Mouse (Mus musculus) embryonic facial prominence, embryonic 15.5 days (tissue): ENCODE measurements at regions not wholly inside any gene's neighbourhood (a gene's known extent, or its start where the extent isn't known, plus 50 kb on each side); places are given as distances from the start of the nearest gene placed in this dataset.

Experiments
- ATAC-seq: fragments of 200-750 bp; cut with Nextera tagmentation; 2 replicates; pipeline ENCODE4 v1.8.0; 2017; ENCODE audit warnings: low read depth, moderate TSS enrichment; ENCODE audit not compliant: insufficient number of reproducible peaks, low FRiP score, low TSS enrichment
- H3K27ac ChIP-seq: fragments of 300-500 bp; sonication (generic); replicated peaks from 2 replicates; pipeline ENCODE4 v1.5.1; 2015; ENCODE audit warnings: mild to moderate bottlenecking, inconsistent platforms
- H3K27me3 ChIP-seq: fragments of 300-500 bp; sonication (generic); 2 replicates; pipeline ENCODE4 v1.6.1; 2015; ENCODE audit warnings: inconsistent platforms
- H3K36me3 ChIP-seq: fragments of 300-500 bp; sonication (generic); 2 replicates; pipeline ENCODE4 v1.6.1; 2015; ENCODE audit warnings: mild to moderate bottlenecking, inconsistent platforms
- H3K4me1 ChIP-seq: fragments of 300-500 bp; sonication (generic); 2 replicates; pipeline ENCODE4 v1.6.1; 2015; ENCODE audit warnings: inconsistent platforms
- H3K4me2 ChIP-seq: fragments of 300-500 bp; sonication (generic); replicated peaks from 2 replicates; pipeline ENCODE4 v1.6.1; 2015; ENCODE audit warnings: mild to moderate bottlenecking, inconsistent platforms
- H3K4me3 ChIP-seq: fragments of 300-500 bp; sonication (generic); replicated peaks from 2 replicates; pipeline ENCODE4 v1.5.1; 2015; ENCODE audit warnings: mild to moderate bottlenecking, inconsistent platforms
- H3K9ac ChIP-seq: fragments of 300-500 bp; sonication (generic); 2 replicates; pipeline ENCODE4 v1.6.1; 2015; ENCODE audit warnings: inconsistent platforms
- H3K9me3 ChIP-seq: fragments of 300-500 bp; sonication (generic); replicated peaks from 2 replicates; pipeline ENCODE4 v1.6.1; 2016; ENCODE audit warnings: inconsistent platforms
- WGBS: fragments of 180-500 bp; shearing (Covaris S2); methylation state at CpG from one replicate; pipeline ENCODE4 v1.1.7; 2015; 5-methylcytosine and 5-hydroxymethylcytosine counted together

DNA sequence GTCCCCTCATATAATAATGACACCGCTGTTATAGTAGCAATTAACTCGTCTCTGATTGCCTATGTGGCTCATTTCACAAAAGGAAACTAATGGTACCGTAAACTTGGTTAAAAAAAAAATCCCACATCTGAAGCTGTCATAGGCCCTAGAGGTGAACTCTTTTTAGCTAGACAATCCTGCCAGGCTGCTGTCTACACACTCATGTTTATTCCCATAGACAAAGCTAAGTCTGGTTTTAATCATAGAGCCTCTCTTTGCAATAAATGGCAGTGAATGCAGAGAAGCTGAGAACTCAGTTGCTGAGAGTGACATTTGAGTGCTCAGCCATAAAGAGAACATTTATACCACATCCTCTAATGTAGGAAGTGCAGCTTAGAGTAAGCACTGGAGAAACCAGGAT is 111.3 kb upstream of the Adra1d start:
- Histone ChIP-seq H3K9me3 (no peaks in the 10 kb centered on the region), H3K4me1 (peaks cover 8% of the 10 kb centered on the region), H3K4me2 (no peak overlapping the region), H3K4me3 (no peak overlapping the region), H3K27ac (peak overlapping the region; percentile 82), H3K27me3 (no peaks in the 10 kb centered on the region), H3K36me3 (no peaks in the 10 kb centered on the region), H3K9ac (no peak overlapping the region)
- WGBS: 30% methylated on average over 3 of the region's 3 CpGs
- ATAC-seq: peak; percentile 60

DNA sequence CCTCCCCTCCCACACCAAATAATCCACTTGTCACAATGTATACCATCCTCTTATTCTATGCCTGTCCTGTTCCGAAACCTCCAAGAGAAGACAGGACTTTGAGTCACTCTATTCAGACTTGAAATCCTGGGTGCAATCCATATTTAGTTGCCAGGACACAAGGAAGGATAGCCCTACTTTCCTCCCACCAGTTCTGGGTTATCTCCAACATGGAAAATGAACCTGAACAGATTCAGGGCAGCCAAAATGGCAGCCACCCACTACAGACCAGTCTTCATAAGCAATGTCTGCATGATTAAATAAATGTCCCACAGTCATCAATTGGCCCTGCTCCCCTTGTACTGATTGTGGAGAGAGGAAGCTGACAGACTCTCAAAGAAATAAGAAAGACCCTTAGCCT is 110.6 kb upstream of the Adra1d start:
- no peak for ATAC-seq
- H3K9ac ChIP-seq: no peak overlapping the region
- peak overlapping the region; percentile 82 for H3K27ac ChIP-seq
- H3K4me3 ChIP-seq: no peak overlapping the region
- no peak overlapping the region for H3K4me2 ChIP-seq
- 71% methylated on average over 1 of the region's 1 CpGs for WGBS
- no peaks in the 10 kb centered on the region for H3K27me3 ChIP-seq
- no peaks in the 10 kb centered on the region for H3K36me3 ChIP-seq
- H3K4me1 ChIP-seq: peaks cover 8% of the 10 kb centered on the region
- H3K9me3 ChIP-seq: no peaks in the 10 kb centered on the region

DNA sequence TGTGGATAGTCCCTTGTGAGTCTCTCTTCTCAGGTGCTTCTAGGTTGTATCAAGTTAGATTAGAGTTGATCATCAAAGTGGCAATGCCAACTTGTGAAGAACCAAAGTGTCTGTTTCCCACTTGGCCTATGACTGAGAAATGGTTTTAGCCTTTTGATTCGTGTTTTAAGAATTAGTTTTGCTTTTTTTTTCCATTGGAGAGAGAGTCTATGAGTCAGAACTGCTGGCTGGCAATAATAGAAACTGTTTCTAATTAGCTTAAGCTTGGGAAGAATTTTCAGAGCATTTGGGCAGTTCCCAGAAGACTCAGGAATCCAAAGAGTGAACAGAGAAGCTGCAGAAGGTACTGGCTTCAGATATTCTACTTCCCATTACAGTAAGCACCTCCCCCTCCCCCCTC is 110.1 kb upstream of the Adra1d start:
- Histone ChIP-seq H3K27me3 (no peaks in the 10 kb centered on the region), H3K4me2 (no peak overlapping the region), H3K36me3 (no peaks in the 10 kb centered on the region), H3K9me3 (no peaks in the 10 kb centered on the region), H3K27ac (peak overlapping the region; percentile 61), H3K9ac (no peak overlapping the region), H3K4me3 (no peak overlapping the region), H3K4me1 (peaks cover 8% of the 10 kb centered on the region)
- 14% methylated on average over 1 of the region's 1 CpGs for WGBS
- ATAC-seq: no peak

DNA sequence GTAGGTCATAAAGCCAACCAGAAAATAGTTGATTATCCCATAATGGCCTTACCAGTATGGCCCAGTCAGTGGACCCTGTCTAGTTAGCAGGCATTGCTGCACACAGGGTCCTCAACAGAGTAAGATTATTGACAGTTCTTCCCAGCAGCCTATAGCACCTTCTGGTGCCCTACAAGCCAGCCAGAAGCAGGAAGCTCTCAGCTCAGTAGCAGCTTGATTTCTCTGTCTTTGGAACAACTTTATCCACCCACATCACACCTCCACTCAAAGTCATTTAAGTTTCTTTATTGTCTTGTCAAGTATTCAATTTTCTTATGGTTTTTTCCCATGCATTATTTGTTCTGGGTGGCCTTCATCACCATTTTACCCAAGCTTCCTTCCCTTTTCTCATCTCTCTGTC is 108.8 kb upstream of the Adra1d start:
- Histone ChIP-seq H3K9me3 (no peaks in the 10 kb centered on the region), H3K4me1 (peaks cover 8% of the 10 kb centered on the region), H3K9ac (no peak overlapping the region), H3K27me3 (no peaks in the 10 kb centered on the region), H3K36me3 (no peaks in the 10 kb centered on the region), H3K4me3 (no peak overlapping the region), H3K27ac (no peak overlapping the region), H3K4me2 (no peak overlapping the region)
- ATAC-seq: no peak

DNA sequence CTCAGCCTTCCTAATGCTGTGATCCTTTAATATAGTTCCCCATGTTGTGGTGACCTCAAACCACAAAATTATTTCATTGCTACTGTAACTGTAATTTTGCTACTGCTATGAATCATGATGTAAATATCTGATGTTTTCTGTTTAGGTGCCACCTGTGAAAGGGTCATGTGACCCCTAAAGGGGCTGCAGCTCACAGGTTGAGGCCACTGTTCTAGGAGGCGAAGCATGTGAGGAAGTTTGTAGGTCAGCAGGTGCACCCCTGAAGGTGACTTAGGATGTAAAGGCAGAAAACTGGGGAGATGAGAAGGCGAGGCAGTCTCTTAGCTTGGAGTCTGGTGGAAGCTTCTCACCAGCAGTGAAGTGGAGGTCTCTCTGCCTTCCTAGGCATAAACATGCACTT is 105.8 kb upstream of the Adra1d start:
- H3K36me3 ChIP-seq: no peaks in the 10 kb centered on the region
- H3K27me3 ChIP-seq: no peaks in the 10 kb centered on the region
- no peak for ATAC-seq
- no peak overlapping the region for H3K4me3 ChIP-seq
- no peak overlapping the region for H3K27ac ChIP-seq
- H3K9ac ChIP-seq: no peak overlapping the region
- H3K4me2 ChIP-seq: no peak overlapping the region
- H3K4me1 ChIP-seq: peaks cover 3% of the 10 kb centered on the region
- H3K9me3 ChIP-seq: no peaks in the 10 kb centered on the region
- WGBS: 86% methylated on average over 2 of the region's 2 CpGs

DNA sequence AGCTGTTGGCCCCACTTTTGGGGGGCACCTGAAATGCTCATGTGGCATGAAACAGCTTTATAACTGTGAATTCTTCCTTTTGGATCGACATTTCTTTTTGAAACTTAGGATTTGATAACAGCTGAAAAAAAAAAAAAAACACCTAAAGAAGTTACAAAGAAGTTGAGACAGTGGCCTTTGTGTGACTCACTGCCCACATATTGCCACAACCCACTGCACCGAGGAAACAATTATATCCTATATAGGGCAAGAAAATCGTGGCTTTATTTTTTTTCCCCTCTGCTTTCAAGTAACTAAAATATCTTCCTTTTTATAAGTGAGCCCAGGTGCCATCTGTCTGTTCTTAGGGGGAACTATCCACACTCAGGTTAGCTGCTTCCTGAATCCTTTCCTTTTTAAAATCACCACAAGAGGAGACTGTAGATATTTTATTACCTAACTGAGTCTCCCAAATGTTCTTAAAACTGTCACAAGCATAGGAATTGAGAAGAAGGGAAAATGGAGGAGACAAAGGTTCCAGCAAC is 104.8 kb upstream of the Adra1d start:
- H3K27ac ChIP-seq: no peak overlapping the region
- WGBS: 72% methylated on average over 3 of the region's 3 CpGs
- no peak for ATAC-seq
- no peaks in the 10 kb centered on the region for H3K36me3 ChIP-seq
- no peak overlapping the region for H3K9ac ChIP-seq
- H3K4me1 ChIP-seq: no peaks in the 10 kb centered on the region; the same call in 1 of the 2 replicates
- no peak overlapping the region for H3K4me3 ChIP-seq
- no peaks in the 10 kb centered on the region for H3K27me3 ChIP-seq
- H3K4me2 ChIP-seq: no peak overlapping the region
- no peaks in the 10 kb centered on the region for H3K9me3 ChIP-seq

DNA sequence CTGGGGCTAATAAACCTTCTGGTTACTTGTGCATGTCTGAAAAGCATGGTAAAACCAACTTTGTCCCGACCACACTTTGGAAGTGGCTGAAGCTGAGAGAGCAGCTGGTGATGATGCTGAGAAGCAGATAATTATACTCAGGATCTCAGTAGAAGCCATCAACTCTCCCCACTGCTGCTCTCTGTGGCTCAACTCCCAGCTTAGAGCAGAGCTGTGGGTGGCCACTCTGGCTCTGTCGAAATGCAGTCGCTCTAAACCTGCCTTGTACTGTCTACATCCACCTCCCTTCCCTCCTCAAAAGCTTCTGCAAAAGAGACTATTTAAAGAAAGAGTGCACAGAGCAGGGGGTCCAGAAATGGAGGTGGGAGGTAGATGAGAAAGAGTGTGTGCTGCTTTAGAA is 102.5 kb upstream of the Adra1d start:
- Histone ChIP-seq H3K27ac (no peak overlapping the region), H3K9ac (no peak overlapping the region), H3K4me3 (no peak overlapping the region), H3K4me2 (no peak overlapping the region), H3K27me3 (no peaks in the 10 kb centered on the region), H3K36me3 (no peaks in the 10 kb centered on the region), H3K9me3 (no peaks in the 10 kb centered on the region), H3K4me1 (no peaks in the 10 kb centered on the region)
- ATAC-seq: no peak
- 65% methylated on average over 3 of the region's 3 CpGs for WGBS

DNA sequence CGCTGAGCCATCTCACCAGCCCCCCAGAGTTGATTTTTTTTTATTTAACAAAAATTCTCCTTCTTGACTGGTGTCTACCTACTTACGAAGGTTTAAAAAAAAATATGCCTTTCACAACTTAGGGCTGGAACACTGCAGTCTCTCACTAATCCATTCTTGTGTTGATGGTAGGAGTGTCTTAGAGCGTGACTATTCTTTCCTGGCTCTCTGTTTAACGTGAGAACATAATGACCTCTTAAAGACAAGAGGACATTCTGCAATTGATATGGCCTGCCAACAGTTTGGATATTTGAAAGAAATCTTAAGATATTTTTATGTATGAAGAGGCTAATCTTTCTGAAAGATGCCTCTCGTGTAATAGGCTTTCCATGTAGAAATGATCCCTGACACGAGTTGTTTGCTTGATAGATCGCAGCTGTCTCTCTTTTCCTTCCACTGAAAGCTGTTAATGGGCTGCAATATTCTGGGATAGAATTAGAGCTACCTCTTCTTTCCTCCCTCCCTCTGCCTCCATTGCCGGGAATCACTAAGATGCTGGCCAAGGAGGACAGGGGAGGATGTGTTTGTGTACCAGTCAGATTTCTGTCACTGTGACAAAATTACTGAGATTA is 101.2 kb upstream of the Adra1d start:
- H3K4me3 ChIP-seq: no peak overlapping the region

DNA sequence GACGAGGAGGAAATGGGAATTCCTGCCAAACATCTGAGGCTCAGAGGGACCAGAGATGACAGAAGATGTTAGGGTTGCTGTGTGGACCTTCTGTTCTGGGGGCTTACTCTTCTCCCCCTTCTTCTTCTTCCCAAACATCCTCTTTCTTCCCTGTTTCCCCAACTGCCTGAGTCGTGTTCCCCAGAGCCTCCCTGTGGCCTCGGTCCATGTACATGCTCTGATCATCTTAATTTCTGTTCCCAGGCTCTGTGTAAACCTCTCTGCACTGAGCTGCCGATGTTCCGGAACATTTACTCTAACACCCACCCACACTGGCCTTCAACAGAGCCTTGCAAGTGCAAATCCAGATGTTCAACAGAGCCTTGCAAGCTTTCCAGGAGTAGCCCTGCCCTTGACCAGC is 90.1 kb upstream of the Adra1d start:
- Histone ChIP-seq H3K4me1 (no peaks in the 10 kb centered on the region), H3K9me3 (no peaks in the 10 kb centered on the region), H3K27me3 (no peaks in the 10 kb centered on the region), H3K4me3 (no peak overlapping the region), H3K9ac (no peak overlapping the region), H3K36me3 (no peaks in the 10 kb centered on the region), H3K4me2 (no peak overlapping the region), H3K27ac (no peak overlapping the region)
- ATAC-seq: no peak
- WGBS: 41% methylated on average over 5 of the region's 5 CpGs

More for the DNA sequence above, 101.2 kb upstream of the Adra1d start:
- no peaks in the 10 kb centered on the region for H3K27me3 ChIP-seq
- H3K36me3 ChIP-seq: no peaks in the 10 kb centered on the region
- no peak overlapping the region for H3K27ac ChIP-seq
- no peak overlapping the region for H3K9ac ChIP-seq
- no peak overlapping the region for H3K4me2 ChIP-seq
- H3K4me1 ChIP-seq: no peaks in the 10 kb centered on the region
- 70% methylated on average over 8 of the region's 8 CpGs for WGBS
- no peak for ATAC-seq
- H3K9me3 ChIP-seq: 0 out of 2 replicates have a peak, but pooled peaks cover 3% of the 10 kb centered on the region

DNA sequence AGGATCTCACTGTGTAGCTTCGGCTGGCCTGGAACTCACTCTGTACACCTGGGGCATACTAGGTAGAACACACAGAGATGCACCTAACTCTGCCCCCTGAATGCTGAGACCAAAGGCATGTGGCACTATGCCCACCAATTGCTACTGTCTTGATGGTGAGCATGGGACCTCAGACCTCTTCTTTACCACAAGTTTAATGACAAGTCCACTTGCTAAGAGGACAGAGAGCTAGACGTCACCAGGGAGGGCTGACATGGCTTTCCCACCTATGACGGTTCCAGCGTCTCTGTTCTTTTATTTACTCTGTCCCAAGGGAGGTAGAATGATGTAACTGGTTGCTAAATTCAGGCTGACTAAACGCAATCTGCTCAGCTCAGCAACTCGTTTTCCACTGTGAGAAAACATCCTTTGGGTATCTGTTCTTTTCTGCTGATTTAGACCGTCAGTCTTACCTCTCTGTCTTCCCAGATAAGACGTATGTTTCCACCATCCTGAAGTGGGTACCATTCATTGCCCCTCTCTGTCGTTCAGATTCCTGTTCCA is 88.6 kb upstream of the Adra1d start:
- Histone ChIP-seq H3K9me3 (no peaks in the 10 kb centered on the region), H3K4me2 (no peak overlapping the region), H3K4me3 (no peak overlapping the region), H3K36me3 (no peaks in the 10 kb centered on the region), H3K27ac (no peak overlapping the region), H3K4me1 (no peaks in the 10 kb centered on the region), H3K27me3 (no peaks in the 10 kb centered on the region), H3K9ac (no peak overlapping the region)
- WGBS: 72% methylated on average over 9 of the region's 9 CpGs
- no peak for ATAC-seq

DNA sequence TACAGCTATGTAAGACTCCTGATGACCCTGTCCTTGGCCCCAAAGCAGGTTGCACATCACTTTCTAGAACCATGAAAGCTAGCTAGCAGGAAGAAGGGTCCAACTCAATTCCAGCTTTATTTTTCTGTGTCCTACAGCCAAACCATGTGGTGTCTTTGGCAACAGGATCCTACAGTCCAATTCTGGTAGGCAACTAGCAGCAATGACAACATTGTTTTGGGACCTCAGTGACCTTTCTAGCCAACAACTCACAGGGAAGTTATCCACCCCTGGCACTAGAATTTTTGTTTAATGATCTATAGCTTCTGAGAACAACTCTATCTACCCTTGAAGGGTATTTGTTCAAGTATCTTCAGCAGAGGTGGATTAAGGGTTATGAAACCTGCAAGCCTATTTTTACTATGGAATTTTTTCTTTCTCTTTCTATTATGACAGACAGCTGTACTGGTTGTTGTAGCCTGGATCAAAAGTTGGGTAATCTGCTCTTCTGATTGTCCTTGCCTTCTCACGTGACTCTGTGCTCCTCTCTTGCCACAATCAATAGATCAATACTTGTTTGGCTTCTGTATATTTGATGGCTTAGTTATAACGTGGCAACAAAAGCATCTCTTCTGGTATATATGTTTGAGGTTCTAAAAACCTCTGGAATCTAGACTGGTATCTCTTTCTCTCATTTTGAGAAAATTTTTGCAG is 82.2 kb upstream of the Adra1d start:
- no peaks in the 10 kb centered on the region for H3K36me3 ChIP-seq
- no peak overlapping the region for H3K4me3 ChIP-seq
- no peak overlapping the region for H3K4me2 ChIP-seq
- 76% methylated on average over 2 of the region's 2 CpGs for WGBS
- H3K9me3 ChIP-seq: no peaks in the 10 kb centered on the region
- H3K27ac ChIP-seq: no peak overlapping the region
- no peaks in the 10 kb centered on the region for H3K27me3 ChIP-seq
- no peak for ATAC-seq
- H3K4me1 ChIP-seq: no peaks in the 10 kb centered on the region
- H3K9ac ChIP-seq: no peak overlapping the region

DNA sequence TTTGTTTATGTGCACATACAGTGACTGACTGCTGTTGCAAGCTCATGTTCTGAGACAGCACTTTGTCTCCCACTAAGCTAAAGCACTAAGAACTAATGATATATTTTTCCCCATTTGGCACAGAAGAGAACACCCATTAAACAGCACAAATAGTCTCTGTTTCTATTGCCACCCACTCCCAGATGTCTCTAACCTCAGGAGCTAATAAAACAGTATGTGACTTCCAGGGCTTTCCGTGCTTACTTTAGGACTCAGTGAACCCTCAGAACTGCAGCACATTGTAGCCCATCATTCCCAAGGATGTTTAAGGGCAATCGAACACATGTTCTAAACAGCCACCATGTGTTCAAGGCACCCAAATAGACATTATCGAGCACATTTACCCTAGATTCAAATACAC is 80.4 kb upstream of the Adra1d start:
- no peaks in the 10 kb centered on the region for H3K4me1 ChIP-seq
- ATAC-seq: no peak
- no peak overlapping the region for H3K27ac ChIP-seq
- H3K4me3 ChIP-seq: no peak overlapping the region
- H3K9ac ChIP-seq: no peak overlapping the region
- H3K4me2 ChIP-seq: no peak overlapping the region
- no peaks in the 10 kb centered on the region for H3K36me3 ChIP-seq
- H3K27me3 ChIP-seq: no peaks in the 10 kb centered on the region
- H3K9me3 ChIP-seq: no peaks in the 10 kb centered on the region
- 82% methylated on average over 3 of the region's 3 CpGs for WGBS
